Mouse (Mus musculus) megakaryocyte, embryonic 14.5 days (primary cell): ENCODE data around the gene Slc3a2.

Experiments used
- FLI1 ChIP-seq: IDR thresholded peaks from 2 replicates; pipeline ENCODE4 v1.6.1; 2012; ENCODE audit warnings: low read length, inconsistent platforms, mixed read lengths
- GATA1 ChIP-seq: IDR thresholded peaks from 3 replicates; pipeline ENCODE4 v1.6.1; 2012; ENCODE audit warnings: mixed read lengths, low read length, inconsistent platforms, borderline replicate concordance

DNA sequence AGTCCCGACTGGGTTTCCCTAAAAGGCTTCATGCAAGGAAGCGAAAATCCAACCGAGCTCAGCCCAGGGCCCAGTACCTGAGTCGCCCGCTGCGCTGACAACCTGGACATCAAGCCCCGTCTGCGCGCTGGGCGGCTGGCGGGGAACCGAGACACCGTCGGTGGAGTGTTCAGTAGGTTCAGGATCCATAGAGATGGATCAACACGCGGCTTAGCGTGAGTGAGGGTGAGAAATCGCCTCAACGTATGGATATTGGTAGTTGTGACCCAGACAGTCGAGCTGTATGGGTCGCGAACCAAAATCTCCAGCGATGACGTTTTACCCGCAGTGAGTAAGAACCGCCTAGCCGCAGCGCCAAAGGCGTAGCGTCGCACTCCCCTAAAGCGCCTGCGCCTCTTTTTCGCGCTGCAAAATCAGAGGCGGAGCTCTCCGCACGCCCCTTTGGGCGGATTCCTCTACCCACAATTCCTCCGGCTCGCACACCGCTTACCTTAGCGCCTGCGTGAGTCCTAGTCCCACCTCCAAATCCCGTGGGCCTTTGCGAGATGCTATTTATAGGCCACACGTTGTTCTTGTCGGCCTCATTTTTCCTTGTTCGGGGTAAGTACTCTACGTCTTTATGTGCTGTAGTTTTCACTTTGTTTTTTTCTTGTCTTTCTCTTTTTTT, at the start of gene Slc3a2:
- TF ChIP-seq GATA1 = no peak
- no peak for TF ChIP-seq FLI1
